20 mouse cellular contexts compared by ENCODE assay signal in the genomic region with DNA sequence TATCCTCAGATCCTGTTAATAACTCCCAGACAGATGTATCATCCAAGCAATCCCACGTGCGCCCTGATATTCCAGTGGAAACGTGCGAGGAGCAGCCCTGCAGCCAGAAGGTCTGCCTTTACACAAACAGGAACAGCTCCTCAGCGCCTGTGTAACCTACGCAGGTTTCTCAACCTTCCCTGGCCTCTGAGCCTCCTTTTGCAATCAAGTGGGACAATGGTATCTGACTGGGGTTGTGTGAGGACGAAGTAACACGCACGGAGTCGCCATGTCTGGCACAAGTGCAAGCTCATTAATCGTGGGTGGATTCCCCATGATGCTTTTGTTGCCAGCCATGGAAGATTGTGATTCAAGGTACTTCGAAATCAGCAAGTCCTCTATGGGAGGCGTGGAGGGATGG.
A peak's percentile ranks its signal among the peaks of the same experiment; 100 is the strongest.
DNase-seq lines count a peak whose midpoint lies in the region; ATAC-seq lines count a peak whose summit lies in the region.
"Had no signal": no experiment of that assay in that cellular context is flagged by ENCODE, and none has a peak within 500 bp of the region (broad histone marks: within the 10 kb centered on the region; RNA-seq: fewer than 3 reads in every experiment).

No protein-coding gene starts in this region.

- H3K27me3 ChIP-seq in kidney, embryonic 16.5 days (ENCODE audit: insufficient read depth, low read length): no peaks in the 10 kb centered on the region
- H3K27me3 ChIP-seq in heart, embryonic 11.5 days (ENCODE audit: control insufficient read depth, insufficient read depth, low read length): no peaks in the 10 kb centered on the region
- H3K27me3 ChIP-seq: forebrain, embryonic 15.5 days; heart, embryonic 12.5 days; hindbrain, embryonic 13.5 days; limb, embryonic 13.5 days had no signal

- no peaks in the 10 kb centered on the region for H3K36me3 ChIP-seq in kidney, embryonic 16.5 days (ENCODE audit: insufficient read depth, low read length)
- no peaks in the 10 kb centered on the region for H3K36me3 ChIP-seq in heart, embryonic 11.5 days (ENCODE audit: control insufficient read depth, insufficient read depth, low read length)
- H3K36me3 ChIP-seq: forebrain, embryonic 15.5 days; G1E; heart, embryonic 12.5 days; hindbrain, embryonic 13.5 days; limb, embryonic 13.5 days had no signal

- 71% methylated on average over 13 of the region's 13 CpGs for WGBS in kidney, embryonic 16.5 days
- 79% methylated on average over 13 of the region's 13 CpGs for WGBS in heart, embryonic 11.5 days (ENCODE audit: insufficient replicate concordance)

- H3K27ac ChIP-seq in kidney, embryonic 16.5 days (ENCODE audit: low read length): peak overlapping the region; percentile 63
- no peak overlapping the region for H3K27ac ChIP-seq in heart, embryonic 11.5 days (ENCODE audit: low read depth, low read length)
- H3K27ac ChIP-seq: forebrain, embryonic 15.5 days; hindbrain, embryonic 13.5 days; limb, embryonic 13.5 days had no signal

- ATAC-seq in kidney, embryonic 16.5 days (ENCODE audit: low FRiP score, low TSS enrichment): no peak
- ATAC-seq in heart, embryonic 11.5 days (replicated peaks; ENCODE audit: insufficient number of reproducible peaks, low FRiP score, low TSS enrichment): no peak
- ATAC-seq: activated CD4-positive, CD25-positive, alpha-beta regulatory T cell, adult 4 months; inflammation-experienced regulatory T-cells, adult 6 months had no signal

- DNase-seq in adrenal gland, postnatal 14 days: peak; percentile 67
- DNase-seq in adrenal gland, adult 8-10 months: no peak
- no peak for DNase-seq in kidney, postnatal 25 days
- peak; percentile 29 for DNase-seq in adipocyte (ENCODE audit: low spot score)
- peak; percentile 98 for DNase-seq in gonadal fat pad, adult 2 months (ENCODE audit: low read depth)
- no peak for DNase-seq in urinary bladder, postnatal 4 days (ENCODE audit: low spot score in 2 of 2)
- DNase-seq: cerebellum, adult 11 months; gastrocnemius, postnatal 25 days; heart, postnatal 14 days; lung, postnatal 10 days had no signal

- no peak overlapping the region for H3K4me3 ChIP-seq in kidney, embryonic 16.5 days (ENCODE audit: low read length)
- no peak overlapping the region for H3K4me3 ChIP-seq in heart, embryonic 11.5 days (ENCODE audit: low read depth, low read length)
- H3K4me3 ChIP-seq: erythroblast, embryonic 14.5 days; forebrain, embryonic 15.5 days; heart, embryonic 12.5 days; hindbrain, embryonic 13.5 days; limb, embryonic 13.5 days had no signal

- no peak overlapping the region for H3K9ac ChIP-seq in kidney, embryonic 16.5 days (replicated peaks; ENCODE audit: low read length)
- H3K9ac ChIP-seq in heart, embryonic 11.5 days (ENCODE audit: low read depth, low read length): no peak overlapping the region
- H3K9ac ChIP-seq: forebrain, embryonic 15.5 days; heart, embryonic 12.5 days; hindbrain, embryonic 13.5 days; limb, embryonic 13.5 days had no signal

- H3K4me1 ChIP-seq in kidney, embryonic 16.5 days (ENCODE audit: insufficient read depth, low read length): peaks cover 9% of the 10 kb centered on the region
- H3K4me1 ChIP-seq in heart, embryonic 11.5 days (ENCODE audit: control insufficient read depth, insufficient read depth, low read length): peaks cover 5% of the 10 kb centered on the region; the same call in 1 of the 2 replicates
- H3K4me1 ChIP-seq: hindbrain, embryonic 13.5 days had no signal

- no peaks in the 10 kb centered on the region for H3K9me3 ChIP-seq in kidney, embryonic 16.5 days (ENCODE audit: low read length)
- H3K9me3 ChIP-seq in heart, embryonic 11.5 days (replicated peaks; ENCODE audit: control insufficient read depth, low read length): no peaks in the 10 kb centered on the region
- H3K9me3 ChIP-seq: forebrain, embryonic 15.5 days; G1E; heart, embryonic 12.5 days; hindbrain, embryonic 13.5 days; limb, embryonic 13.5 days had no signal

- H3K4me2 ChIP-seq in kidney, embryonic 16.5 days (replicated peaks; ENCODE audit: low read depth, low read length): no peak overlapping the region
- no peak overlapping the region for H3K4me2 ChIP-seq in heart, embryonic 11.5 days
- H3K4me2 ChIP-seq: forebrain, embryonic 15.5 days; heart, embryonic 12.5 days; hindbrain, embryonic 13.5 days; limb, embryonic 13.5 days had no signal

Comparison
In these comparisons a context has a peak if more than half of its experiments do, and no peak if none do; other contexts are left out.
1. DNase-seq: peak in adrenal gland, postnatal 14 days (single experiment), adipocyte (single experiment) and gonadal fat pad, adult 2 months (single experiment); none in adrenal gland, adult 8-10 months (single experiment), kidney, postnatal 25 days (0 of 2) and urinary bladder, postnatal 4 days (0 of 2).